Mouse (Mus musculus): Measurements from ENCODE around the gene Dnah3.

The Dnah3 gene

GRCm38 (mm10) chr7:120095180-120095579 lies at the start of gene Dnah3:
Gene Dnah3, minus strand, starts transcription at chr7:120095280.
- no peak for DNase-seq (ENCODE audit: low read depth, low spot score)

- no peak for DNase-seq (ENCODE audit: low read depth, low spot score)
Measured at GRCm38 (mm10) chr7:120142743-120143142, 47.7 kb upstream of the Dnah3 start.

GRCm38 (mm10) chr7:120128951-120129350 lies 33.9 kb upstream of the Dnah3 start:
- DNase-seq (ENCODE audit: low read depth, low spot score), result no peak

- peak; percentile 16 for DNase-seq (ENCODE audit: low read depth, low spot score)
Measured at GRCm38 (mm10) chr7:120127686-120128059, 32.6 kb upstream of the Dnah3 start.

GRCm38 (mm10) chr7:120126976-120127685 lies 32.1 kb upstream of the Dnah3 start:
- no peak for DNase-seq (ENCODE audit: low read depth, low spot score)

GRCm38 (mm10) chr7:120124844-120125243 lies 29.8 kb upstream of the Dnah3 start:
- peak; percentile 57 for DNase-seq (ENCODE audit: low read depth, low spot score)

- no peak for DNase-seq (ENCODE audit: low read depth, low spot score)
Measured at GRCm38 (mm10) chr7:120123776-120124175, 28.7 kb upstream of the Dnah3 start.

- no peak for DNase-seq (ENCODE audit: low read depth, low spot score)
Measured at GRCm38 (mm10) chr7:120117529-120117928, 22.4 kb upstream of the Dnah3 start.

- no peak for DNase-seq (ENCODE audit: low read depth, low spot score)
Measured at GRCm38 (mm10) chr7:120116976-120117375, 21.9 kb upstream of the Dnah3 start.

GRCm38 (mm10) chr7:120109676-120110075 lies 14.6 kb upstream of the Dnah3 start:
- DNase-seq (ENCODE audit: low read depth, low spot score), result no peak

- DNase-seq (ENCODE audit: low read depth, low spot score), result no peak
Measured at GRCm38 (mm10) chr7:120106356-120106755, 11.3 kb upstream of the Dnah3 start.

- DNase-seq (ENCODE audit: low read depth, low spot score), result no peak
Measured at GRCm38 (mm10) chr7:120104975-120105374, 9.9 kb upstream of the Dnah3 start.

- DNase-seq (ENCODE audit: low read depth, low spot score), result peak; percentile 47
Measured at GRCm38 (mm10) chr7:120103019-120103567, 8.0 kb upstream of the Dnah3 start.

- peak; percentile 85 for DNase-seq (ENCODE audit: low read depth, low spot score)
Measured at GRCm38 (mm10) chr7:120102164-120102972, 7.3 kb upstream of the Dnah3 start, which contains the start of gene Tmem159. Gene Tmem159, plus strand, starts transcription at chr7:120102353.

GRCm38 (mm10) chr7:120098403-120098802 lies 3.3 kb upstream of the Dnah3 start:
- DNase-seq (ENCODE audit: low read depth, low spot score), result peak; percentile 87

- peak; percentile 89 for DNase-seq (ENCODE audit: low read depth, low spot score)
Measured at GRCm38 (mm10) chr7:120097845-120098244, 2.8 kb upstream of the Dnah3 start.

GRCm38 (mm10) chr7:120094216-120094615 lies 864 bp downstream of the Dnah3 start:
- DNase-seq (ENCODE audit: low read depth, low spot score), result no peak

- DNase-seq (ENCODE audit: low read depth, low spot score), result no peak
Measured at GRCm38 (mm10) chr7:120093033-120093432, 2.0 kb downstream of the Dnah3 start.

- DNase-seq (ENCODE audit: low read depth, low spot score), result no peak
Measured at GRCm38 (mm10) chr7:120080177-120080576, 14.9 kb downstream of the Dnah3 start.

GRCm38 (mm10) chr7:120069164-120069563 lies 25.9 kb downstream of the Dnah3 start:
- no peak for DNase-seq (ENCODE audit: low read depth, low spot score)

- DNase-seq (ENCODE audit: low read depth, low spot score), result no peak
Measured at GRCm38 (mm10) chr7:120068114-120068513, 27.0 kb downstream of the Dnah3 start.

- no peak for DNase-seq (ENCODE audit: low read depth, low spot score)
Measured at GRCm38 (mm10) chr7:120064045-120064444, 31.0 kb downstream of the Dnah3 start.

- no peak for DNase-seq (ENCODE audit: low read depth, low spot score)
Measured at GRCm38 (mm10) chr7:120055479-120055878, 39.6 kb downstream of the Dnah3 start.

All from R1 (cell line).